Mouse (Mus musculus): ENCODE data around the gene Ccdc183. TPM values are rescaled to one million over a fixed set of nuclear protein-coding genes. Genes with fewer than 3 reads are reported as not detected.

Gene Ccdc183
- total and polyA plus RNA-seq, 2 experiments from 2014 or later = 0.36 TPM; not detected in 1

DNA sequence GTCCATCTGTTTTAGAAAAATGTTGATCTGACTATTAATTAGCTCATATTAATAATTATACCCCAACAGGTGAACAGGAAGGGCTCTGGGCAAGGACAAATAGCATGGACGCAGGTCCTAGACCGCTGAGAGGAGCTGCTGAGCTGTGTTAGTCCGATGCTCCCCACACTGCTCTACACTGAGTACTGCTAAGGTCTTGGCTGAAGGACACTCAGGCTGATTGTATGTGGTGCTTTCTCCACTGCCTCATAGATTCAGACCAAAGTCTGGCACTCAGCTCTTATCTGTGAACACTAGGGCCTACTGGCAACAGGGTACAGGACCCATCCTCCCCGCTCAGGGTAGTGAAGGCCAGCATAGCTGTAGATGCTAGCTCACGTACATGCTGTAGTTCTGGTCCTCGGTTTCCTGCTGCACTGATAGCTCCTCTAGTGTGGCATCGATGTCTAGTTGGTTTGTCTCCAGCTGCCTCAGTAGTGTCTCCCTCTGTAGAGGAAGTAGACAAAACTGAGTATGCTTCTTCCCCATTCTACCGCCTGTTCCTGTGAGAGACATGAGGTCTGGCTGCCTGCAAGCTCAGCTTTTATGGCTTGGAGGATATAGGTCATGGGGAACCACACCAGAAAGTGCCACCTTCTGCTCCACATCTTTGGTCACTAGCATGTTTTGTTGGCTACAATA lies 29.1 kb downstream of the Ccdc183 start:
- Histone ChIP-seq H3K9me3 (ENCODE audit: low read length) (no peaks in the 10 kb centered on the region), H3K36me3 (ENCODE audit: insufficient read depth) (peaks cover 73% of the 10 kb centered on the region), H3K4me2 (ENCODE audit: low read depth) (no peak overlapping the region), H3K4me1 (ENCODE audit: insufficient read depth) (no peaks in the 10 kb centered on the region), H3K4me3 (ENCODE audit: low read depth, low read length) (no peak overlapping the region), H3K9ac (no peak overlapping the region), H3K27ac (ENCODE audit: low read depth, low read length) (no peak overlapping the region), H3K27me3 (ENCODE audit: insufficient read depth, low read length) (no peaks in the 10 kb centered on the region)
- TF ChIP-seq CTCF (IDR thresholded peaks at IDR 0.05; ENCODE audit: low read depth) = no peak
- WGBS = 94% methylated on average over 8 of the region's 8 CpGs
- DNase-seq (no peak), ATAC-seq (no peak)

DNA sequence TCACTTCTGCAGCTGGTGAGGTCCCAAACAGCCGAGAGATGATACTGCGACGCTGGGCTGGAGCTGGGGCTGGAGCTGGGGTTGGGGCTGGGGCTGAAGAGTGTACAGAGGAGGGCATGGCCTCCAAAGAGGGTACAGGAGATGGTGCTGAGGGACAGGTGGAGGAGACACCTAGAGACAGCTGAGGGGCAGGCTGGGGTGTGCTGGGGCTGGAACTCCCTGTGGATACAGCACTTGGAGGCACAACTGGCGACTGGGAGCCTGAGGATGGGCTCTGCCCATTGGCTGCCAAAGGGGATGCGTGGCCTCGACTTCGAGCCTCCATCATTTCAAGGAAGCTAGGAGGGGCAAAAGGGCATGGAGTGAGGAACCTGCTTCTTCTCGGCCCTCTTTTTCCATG lies 30.2 kb downstream of the Ccdc183 start:
- Histone ChIP-seq H3K27ac (ENCODE audit: low read depth, low read length) (no peak overlapping the region), H3K36me3 (ENCODE audit: insufficient read depth) (peaks cover 68% of the 10 kb centered on the region), H3K4me1 (ENCODE audit: insufficient read depth) (peaks cover 8% of the 10 kb centered on the region), H3K27me3 (ENCODE audit: insufficient read depth, low read length) (no peaks in the 10 kb centered on the region), H3K4me2 (ENCODE audit: low read depth) (no peak overlapping the region), H3K9me3 (ENCODE audit: low read length) (no peaks in the 10 kb centered on the region), H3K9ac (no peak overlapping the region), H3K4me3 (ENCODE audit: low read depth, low read length) (no peak overlapping the region)
- 91% methylated on average over 8 of the region's 8 CpGs for WGBS
- TF ChIP-seq CTCF (IDR thresholded peaks at IDR 0.05; ENCODE audit: low read depth) = no peak
- ATAC-seq = no peak
- DNase-seq = no peak

GRCm38 (mm10) chr2:25585601-25586000 lies 31.9 kb downstream of the Ccdc183 start:
- DNase-seq (no peak), ATAC-seq (no peak)
- Histone ChIP-seq H3K4me1 (ENCODE audit: insufficient read depth) (peaks cover 20% of the 10 kb centered on the region), H3K4me3 (ENCODE audit: low read depth, low read length) (no peak overlapping the region), H3K4me2 (ENCODE audit: low read depth) (no peak overlapping the region), H3K27me3 (ENCODE audit: insufficient read depth, low read length) (no peaks in the 10 kb centered on the region), H3K9me3 (ENCODE audit: low read length) (no peaks in the 10 kb centered on the region), H3K36me3 (ENCODE audit: insufficient read depth) (peaks cover 52% of the 10 kb centered on the region), H3K27ac (ENCODE audit: low read depth, low read length) (no peak overlapping the region), H3K9ac (no peak overlapping the region)
- no peak for TF ChIP-seq CTCF (IDR thresholded peaks at IDR 0.05; ENCODE audit: low read depth)
- 81% methylated on average over 3 of the region's 3 CpGs for WGBS

DNA sequence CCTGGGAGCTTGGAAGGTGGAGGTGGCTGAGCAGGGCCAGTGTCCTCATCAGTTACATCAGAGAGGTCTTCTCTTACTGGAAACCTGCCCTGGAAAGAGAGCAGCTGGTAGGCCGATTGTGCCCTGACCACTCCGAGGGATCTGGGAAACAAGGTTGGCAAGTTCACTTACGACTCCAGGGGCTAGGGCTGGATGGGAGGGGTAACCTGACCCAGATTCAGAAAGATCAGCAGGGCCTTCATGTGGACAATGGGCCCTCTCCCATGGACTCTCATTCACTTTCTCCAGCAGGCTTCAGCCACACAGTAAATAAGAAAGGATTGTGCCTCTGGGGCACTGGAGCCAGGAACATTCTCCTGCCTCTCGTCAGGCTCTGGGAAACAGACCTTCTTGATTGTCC lies 32.6 kb downstream of the Ccdc183 start:
- Histone ChIP-seq H3K9me3 (ENCODE audit: low read length) (no peaks in the 10 kb centered on the region), H3K27me3 (ENCODE audit: insufficient read depth, low read length) (peaks cover 3% of the 10 kb centered on the region), H3K9ac (no peak overlapping the region), H3K4me3 (ENCODE audit: low read depth, low read length) (no peak overlapping the region), H3K36me3 (ENCODE audit: insufficient read depth) (peaks cover 44% of the 10 kb centered on the region), H3K4me1 (ENCODE audit: insufficient read depth) (peaks cover 24% of the 10 kb centered on the region), H3K4me2 (ENCODE audit: low read depth) (no peak overlapping the region), H3K27ac (ENCODE audit: low read depth, low read length) (no peak overlapping the region)
- ATAC-seq = no peak
- DNase-seq = no peak
- 64% methylated on average over 4 of the region's 4 CpGs for WGBS
- no peak for TF ChIP-seq CTCF (IDR thresholded peaks at IDR 0.05; ENCODE audit: low read depth)

GRCm38 (mm10) chr2:25584152-25584551 lies 33.3 kb downstream of the Ccdc183 start:
- H3K4me1 ChIP-seq (ENCODE audit: insufficient read depth) = peaks cover 24% of the 10 kb centered on the region
- H3K9ac ChIP-seq = no peak overlapping the region
- DNase-seq (no peak), ATAC-seq (no peak)
- peaks cover 46% of the 10 kb centered on the region for H3K36me3 ChIP-seq (ENCODE audit: insufficient read depth)
- 87% methylated on average over 3 of the region's 3 CpGs for WGBS
- H3K4me2 ChIP-seq (ENCODE audit: low read depth) = no peak overlapping the region
- no peaks in the 10 kb centered on the region for H3K9me3 ChIP-seq (ENCODE audit: low read length)
- H3K27me3 ChIP-seq (ENCODE audit: insufficient read depth, low read length) = peaks cover 10% of the 10 kb centered on the region
- H3K27ac ChIP-seq (ENCODE audit: low read depth, low read length) = no peak overlapping the region
- H3K4me3 ChIP-seq (ENCODE audit: low read depth, low read length) = no peak overlapping the region
- no peak for TF ChIP-seq CTCF (IDR thresholded peaks at IDR 0.05; ENCODE audit: low read depth)

DNA sequence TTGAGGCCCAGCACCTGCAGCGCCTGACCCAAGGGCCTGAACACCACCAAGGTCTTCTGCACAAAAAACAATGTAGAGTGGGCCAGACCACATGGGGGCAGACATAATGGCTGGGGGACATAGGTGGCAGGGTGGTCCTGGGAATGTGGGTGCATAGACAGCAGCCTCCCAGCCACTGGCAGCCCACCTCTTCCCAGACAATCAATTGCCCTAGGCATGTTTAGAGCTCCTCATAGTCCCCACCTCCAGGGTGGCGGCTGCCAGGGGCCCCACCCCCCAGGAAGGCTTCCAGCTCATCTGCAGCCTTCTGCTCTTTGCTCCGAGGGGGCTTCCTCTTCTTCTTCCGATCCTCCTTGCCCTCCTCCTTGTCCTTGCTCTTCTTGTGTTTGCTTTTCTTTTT lies 33.9 kb downstream of the Ccdc183 start:
- WGBS = 72% methylated on average over 4 of the region's 4 CpGs
- no peak overlapping the region for H3K9ac ChIP-seq
- H3K4me1 ChIP-seq (ENCODE audit: insufficient read depth) = peaks cover 24% of the 10 kb centered on the region
- ATAC-seq (no peak), DNase-seq (no peak)
- H3K4me2 ChIP-seq (ENCODE audit: low read depth) = no peak overlapping the region
- no peak for TF ChIP-seq CTCF (IDR thresholded peaks at IDR 0.05; ENCODE audit: low read depth)
- H3K27me3 ChIP-seq (ENCODE audit: insufficient read depth, low read length) = peaks cover 16% of the 10 kb centered on the region
- no peaks in the 10 kb centered on the region for H3K9me3 ChIP-seq (ENCODE audit: low read length)
- no peak overlapping the region for H3K4me3 ChIP-seq (ENCODE audit: low read depth, low read length)
- peaks cover 48% of the 10 kb centered on the region for H3K36me3 ChIP-seq (ENCODE audit: insufficient read depth)
- no peak overlapping the region for H3K27ac ChIP-seq (ENCODE audit: low read depth, low read length)

GRCm38 (mm10) chr2:25583120-25583481 lies 34.4 kb downstream of the Ccdc183 start:
- Histone ChIP-seq H3K4me1 (ENCODE audit: insufficient read depth) (peaks cover 24% of the 10 kb centered on the region), H3K27ac (ENCODE audit: low read depth, low read length) (no peak overlapping the region), H3K9ac (no peak overlapping the region), H3K27me3 (ENCODE audit: insufficient read depth, low read length) (peaks cover 20% of the 10 kb centered on the region), H3K4me2 (ENCODE audit: low read depth) (no peak overlapping the region), H3K36me3 (ENCODE audit: insufficient read depth) (peaks cover 47% of the 10 kb centered on the region), H3K4me3 (ENCODE audit: low read depth, low read length) (no peak overlapping the region), H3K9me3 (ENCODE audit: low read length) (no peaks in the 10 kb centered on the region)
- 76% methylated on average over 6 of the region's 6 CpGs for WGBS
- no peak for ATAC-seq
- DNase-seq = no peak
- no peak for TF ChIP-seq CTCF (IDR thresholded peaks at IDR 0.05; ENCODE audit: low read depth)

Data from forebrain, postnatal 0 days (tissue).